In the genomic region with DNA sequence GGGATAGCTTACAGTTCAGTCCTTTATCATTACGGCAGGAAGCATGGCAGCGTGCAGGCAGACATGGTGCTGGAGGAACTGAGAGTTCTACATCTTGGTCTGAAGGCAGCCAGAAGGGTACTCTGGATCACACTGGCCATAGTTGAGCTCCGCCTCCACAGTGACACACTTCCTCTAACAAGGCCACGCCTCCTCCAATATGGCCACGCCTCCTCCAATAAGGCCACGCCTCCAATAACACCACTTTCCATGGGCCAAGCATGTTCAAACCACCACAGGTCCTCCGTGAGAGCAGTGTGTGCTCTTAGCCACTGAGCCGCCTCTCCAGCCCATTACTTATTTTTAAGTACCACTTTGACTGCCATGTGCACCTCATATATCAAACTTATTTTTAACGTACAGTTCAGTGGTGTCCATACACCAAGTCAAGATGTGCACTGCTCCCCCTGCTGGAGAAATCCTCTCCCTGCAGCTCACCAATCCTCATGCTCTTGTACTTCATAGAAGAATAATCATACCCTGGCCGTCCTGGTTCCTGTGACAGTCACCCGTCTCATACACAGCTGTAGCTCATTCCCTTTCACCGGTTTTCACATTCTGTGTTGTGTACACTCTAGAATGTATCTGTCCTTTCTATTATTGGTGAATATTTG, we compare ENCODE assay signal across 8 mouse cellular contexts.
DNase-seq lines count a peak whose midpoint lies in the region; ATAC-seq lines count a peak whose summit lies in the region.

No protein-coding gene starts in this region.

- DNase-seq in CD4-positive, CD25-positive, alpha-beta regulatory T cell, adult 2 months (ENCODE audit: low read depth, low spot score): peak; percentile 39
- peak; percentile 34 for DNase-seq in kidney, postnatal 10 days
- no peak for DNase-seq in kidney, adult 11 months
- peak; percentile 72 for DNase-seq in ZHBTc4 (ENCODE audit: low read depth, low spot score)
- DNase-seq in lung, postnatal 36 days: peak; percentile 16
- DNase-seq in Muller cell, postnatal 12 days (ENCODE audit: inconsistent ontology term): no peak
- no peak for DNase-seq in ovary, adult 18-20 months (ENCODE audit: low spot score)

- no peak for ATAC-seq in CD4-positive, CD25-positive, alpha-beta regulatory T cell, adult 4 months

Comparison
In these comparisons a context has a peak if more than half of its experiments do, and no peak if none do; other contexts are left out.
1. DNase-seq: peak in CD4-positive, CD25-positive, alpha-beta regulatory T cell, adult 2 months (single experiment), kidney, postnatal 10 days (single experiment), ZHBTc4 (single experiment) and lung, postnatal 36 days (single experiment); none in kidney, adult 11 months (single experiment), Muller cell, postnatal 12 days (single experiment) and ovary, adult 18-20 months (single experiment).